Mouse (Mus musculus) limb, embryonic 11.5 days (tissue): Measurements from ENCODE around the gene Klhl35. TPM values are rescaled to one million over a fixed set of nuclear protein-coding genes. Genes with fewer than 3 reads are reported as not detected.

Experiments used
- ATAC-seq: fragments of 200-750 bp; cut with Nextera tagmentation; 2 replicates; pipeline ENCODE4 v1.8.0; 2017; ENCODE audit warnings: low read depth; ENCODE audit not compliant: insufficient number of reproducible peaks, low FRiP score, low TSS enrichment
- DNase-seq: peaks from one replicate; pipeline ENCODE4 v3.0.0-alpha.2; 2015; ENCODE audit warnings: low spot score
- H3K27ac ChIP-seq: fragments of 300-500 bp; sonication (generic); replicated peaks from 2 replicates; pipeline ENCODE4 v1.5.1; 2014; ENCODE audit warnings: low read depth, mild to moderate bottlenecking, low read length
- H3K27me3 ChIP-seq: fragments of 300-500 bp; sonication (generic); 2 replicates; pipeline ENCODE4 v1.6.1; 2014; ENCODE audit warnings: mild to moderate bottlenecking, low read length, mixed read lengths; ENCODE audit not compliant: control insufficient read depth, insufficient read depth
- H3K36me3 ChIP-seq: fragments of 300-500 bp; sonication (generic); 2 replicates; pipeline ENCODE4 v1.6.1; 2014; ENCODE audit warnings: mild to moderate bottlenecking, low read length, moderate library complexity, mixed read lengths; ENCODE audit not compliant: control insufficient read depth, insufficient read depth
- H3K4me1 ChIP-seq: fragments of 300-500 bp; sonication (generic); 2 replicates; pipeline ENCODE4 v1.6.1; 2014; ENCODE audit warnings: low read length, mixed read lengths; ENCODE audit not compliant: control insufficient read depth, insufficient read depth
- H3K4me2 ChIP-seq: fragments of 300-500 bp; sonication (generic); 2 replicates; pipeline ENCODE4 v1.6.1; 2014; ENCODE audit warnings: low read depth, mild to moderate bottlenecking, moderate library complexity; ENCODE audit not compliant: severe bottlenecking
- H3K4me3 ChIP-seq: fragments of 300-500 bp; sonication (generic); 2 replicates; pipeline ENCODE4 v1.5.1; 2014; ENCODE audit warnings: low read depth, low read length
- H3K9ac ChIP-seq: fragments of 300-500 bp; sonication (generic); 2 replicates; pipeline ENCODE4 v1.6.1; 2014; ENCODE audit warnings: mild to moderate bottlenecking, low read length
- H3K9me3 ChIP-seq: fragments of 300-500 bp; sonication (generic); 2 replicates; pipeline ENCODE4 v1.6.1; 2016; ENCODE audit warnings: low read length; ENCODE audit not compliant: control insufficient read depth
- WGBS: fragments of 180-500 bp; shearing (Covaris S2); extraction: QIAGEN DNeasy Blood & Tissue Kit; methylation state at CpG from one replicate; pipeline ENCODE4 v1.1.7; 2014; 5-methylcytosine and 5-hydroxymethylcytosine counted together
- polyA plus RNA-seq: library from polyadenylated mRNA; unstranded; fragments of >200 nt; fragmentation: Nextera tagmentation; extraction: Ambion mirVana; gene quantifications from 2 replicates; pipeline ENCODE4 v1.2.1, GENCODE M21; 2014

Klhl35 gene
- polyA plus RNA-seq, 1 experiment from 2014 or later, result 0.65 TPM

DNA sequence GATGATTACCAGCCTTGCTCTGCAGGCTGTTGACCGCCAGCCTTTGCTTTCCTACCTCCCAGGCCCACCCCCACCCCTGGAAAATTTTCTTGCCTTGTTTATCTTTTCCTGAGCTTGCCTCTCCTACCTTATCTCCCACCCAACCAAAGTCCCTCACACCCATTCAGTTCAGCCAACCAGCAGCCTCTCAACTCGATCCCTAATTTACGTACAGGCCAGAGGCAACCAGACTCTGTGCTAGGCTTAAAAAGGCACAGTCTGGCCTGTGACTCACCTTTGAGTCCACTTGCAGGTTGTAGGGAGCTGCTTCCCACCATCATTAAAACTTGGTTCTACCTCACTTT lies 51.0 kb downstream of the Klhl35 start:
- DNase-seq (no peak), ATAC-seq (no peak)
- Histone ChIP-seq H3K27ac (no peak overlapping the region), H3K4me3 (no peak overlapping the region), H3K36me3 (no peaks in the 10 kb centered on the region), H3K4me1 (no peaks in the 10 kb centered on the region), H3K9me3 (no peaks in the 10 kb centered on the region), H3K9ac (no peak overlapping the region), H3K4me2 (no peak overlapping the region), H3K27me3 (no peaks in the 10 kb centered on the region)
- WGBS, result 86% methylated on average over 3 of the region's 3 CpGs

GRCm38 (mm10) chr7:99518954-99519644 lies 53.3 kb downstream of the Klhl35 start:
- Histone ChIP-seq H3K36me3 (no peaks in the 10 kb centered on the region), H3K4me2 (no peak overlapping the region), H3K27ac (no peak overlapping the region), H3K27me3 (no peaks in the 10 kb centered on the region), H3K4me1 (no peaks in the 10 kb centered on the region), H3K9ac (no peak overlapping the region), H3K4me3 (no peak overlapping the region), H3K9me3 (no peaks in the 10 kb centered on the region)
- DNase-seq (no peak), ATAC-seq (no peak)
- WGBS, result 65% methylated on average over 4 of the region's 4 CpGs

DNA sequence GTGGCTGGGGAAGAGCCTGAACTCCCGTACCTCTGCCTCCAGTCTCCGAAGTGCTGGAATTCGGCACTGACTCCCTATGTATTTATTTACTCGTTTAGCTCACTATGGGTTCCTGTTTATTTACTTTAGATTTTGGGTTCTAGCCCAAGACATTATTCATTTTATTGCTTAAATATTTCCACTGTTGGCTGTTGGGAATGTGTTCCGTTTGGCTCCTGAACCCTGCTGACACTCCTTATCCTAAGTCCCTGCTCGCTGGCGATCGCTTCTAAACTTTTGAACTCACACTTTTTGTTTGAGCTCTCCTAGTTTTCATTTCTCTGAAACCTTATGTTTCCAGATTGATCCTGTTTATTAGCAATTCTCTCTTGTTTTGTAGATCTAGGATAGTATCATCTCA lies 57.3 kb downstream of the Klhl35 start:
- no peak overlapping the region for H3K27ac ChIP-seq
- H3K4me3 ChIP-seq, result no peak overlapping the region
- H3K4me1 ChIP-seq, result no peaks in the 10 kb centered on the region
- no peak for ATAC-seq
- no peaks in the 10 kb centered on the region for H3K9me3 ChIP-seq
- 81% methylated on average over 8 of the region's 8 CpGs for WGBS
- no peak for DNase-seq
- no peaks in the 10 kb centered on the region for H3K36me3 ChIP-seq
- no peak overlapping the region for H3K9ac ChIP-seq
- H3K4me2 ChIP-seq, result no peak overlapping the region
- no peaks in the 10 kb centered on the region for H3K27me3 ChIP-seq

Other genes with a start within 250 kb of the Klhl35 start
- 37.0 and 41.3 TPM in 2 replicates for gene Mogat2, start 227.4 kb upstream of the Klhl35 start, polyA plus RNA-seq
- 4.1 and 4.7 TPM in 2 replicates for gene Map6, start 198.6 kb upstream of the Klhl35 start, polyA plus RNA-seq
- 413 and 429 TPM in 2 replicates for gene Serpinh1, start 112.8 kb upstream of the Klhl35 start, polyA plus RNA-seq
- gene Gdpd5, start 84.6 kb upstream of the Klhl35 start, polyA plus RNA-seq, result 7.9 and 8.5 TPM in 2 replicates
- 880 and 888 TPM in 2 replicates for gene Rps3, start 17.7 kb downstream of the Klhl35 start, polyA plus RNA-seq
- gene Arrb1, start 69.5 kb downstream of the Klhl35 start, polyA plus RNA-seq, result 2.9 and 3.3 TPM in 2 replicates
- 0.12 and 0.13 TPM in 2 replicates for gene Tpbgl, start 161.1 kb downstream of the Klhl35 start, polyA plus RNA-seq
- 0.72 and 0.79 TPM in 2 replicates for gene Slco2b1, start 245.3 kb downstream of the Klhl35 start, polyA plus RNA-seq